Mouse (Mus musculus) testis, adult 2 months (tissue): Measurements from ENCODE around the gene Tas1r2. TPM values are rescaled to one million over a fixed set of nuclear protein-coding genes. Genes with fewer than 3 reads are reported as not detected.

Source experiments
- H3K27ac ChIP-seq: fragments of 200-500 bp; 2 replicates; pipeline ENCODE4 v1.5.1; 2012; ENCODE audit warnings: low read depth, low read length; ENCODE audit not compliant: control insufficient read depth, insufficient read depth
- H3K27me3 ChIP-seq: fragments of 200-500 bp; 2 replicates; pipeline ENCODE4 v1.6.1; 2012; ENCODE audit warnings: mild to moderate bottlenecking, low read length, moderate library complexity; ENCODE audit not compliant: control insufficient read depth, insufficient read depth
- H3K36me3 ChIP-seq: fragments of 200-500 bp; 2 replicates; pipeline ENCODE4 v1.6.1; 2012; ENCODE audit warnings: mild to moderate bottlenecking, low read length; ENCODE audit not compliant: control insufficient read depth, insufficient read depth
- H3K4me1 ChIP-seq: fragments of 200-500 bp; 2 replicates; pipeline ENCODE4 v1.6.1; 2012; ENCODE audit warnings: low read length; ENCODE audit not compliant: control insufficient read depth, insufficient read depth
- H3K4me3 ChIP-seq: fragments of 200-500 bp; 2 replicates; pipeline ENCODE4 v1.5.1; 2012; ENCODE audit warnings: low read depth, mild to moderate bottlenecking, low read length, moderate library complexity, mixed read lengths; ENCODE audit not compliant: control insufficient read depth
- CTCF ChIP-seq: fragments of 200-500 bp; IDR thresholded peaks from 2 replicates; pipeline ENCODE4 v1.5.1; 2012; ENCODE audit warnings: low read depth, mild to moderate bottlenecking, inconsistent platforms, low read length, moderate library complexity; ENCODE audit not compliant: control insufficient read depth, insufficient read depth, insufficient replicate concordance
- POLR2A ChIP-seq: fragments of 200-500 bp; IDR thresholded peaks from 2 replicates; pipeline ENCODE4 v1.6.1; 2012; ENCODE audit warnings: low read depth, mild to moderate bottlenecking, inconsistent platforms, low read length, moderate library complexity; ENCODE audit not compliant: control insufficient read depth
- polyA plus RNA-seq: library from polyadenylated mRNA; depleted of rRNA; stranded (reverse); fragments of >200 nt; gene quantifications from 2 replicates; pipeline ENCODE4 v1.2.3, GENCODE M21; 2012; rRNA removed

The Tas1r2 gene
- not detected in 2 replicates for polyA plus RNA-seq

- no peaks in the 10 kb centered on the region for H3K4me1 ChIP-seq
- no peak within 1 kb of the TSS for H3K4me3 ChIP-seq
- no peaks in the 10 kb centered on the region for H3K36me3 ChIP-seq
- no peak for TF ChIP-seq POLR2A
- TF ChIP-seq CTCF, result no peak
- H3K27me3 ChIP-seq, result no peaks in the 10 kb centered on the region
- no peak within 1 kb of the TSS for H3K27ac ChIP-seq
Measured at GRCm38 (mm10) chr4:139653238-139653637, at the start of gene Tas1r2. Gene Tas1r2 (plus strand): TSS chr4:139653538.

- Histone ChIP-seq H3K36me3 (no peaks in the 10 kb centered on the region), H3K4me1 (peaks cover 5% of the 10 kb centered on the region), H3K27ac (no peak overlapping the region), H3K4me3 (no peak overlapping the region), H3K27me3 (no peaks in the 10 kb centered on the region)
- no peak for TF ChIP-seq CTCF
- no peak for TF ChIP-seq POLR2A
Measured at GRCm38 (mm10) chr4:139605216-139605615, 48.1 kb upstream of the Tas1r2 start.

GRCm38 (mm10) chr4:139606732-139607131, 46.6 kb upstream of the Tas1r2 start:
- H3K4me1 ChIP-seq, result peaks cover 4% of the 10 kb centered on the region
- H3K27ac ChIP-seq, result no peak overlapping the region
- H3K27me3 ChIP-seq, result no peaks in the 10 kb centered on the region
- no peak for TF ChIP-seq CTCF
- TF ChIP-seq POLR2A, result no peak
- no peaks in the 10 kb centered on the region for H3K36me3 ChIP-seq
- no peak overlapping the region for H3K4me3 ChIP-seq

GRCm38 (mm10) chr4:139608975-139609374, 44.4 kb upstream of the Tas1r2 start:
- no peaks in the 10 kb centered on the region; the same call in 1 of the 2 replicates for H3K4me1 ChIP-seq
- H3K36me3 ChIP-seq, result no peaks in the 10 kb centered on the region
- H3K4me3 ChIP-seq, result no peak overlapping the region
- no peak for TF ChIP-seq POLR2A
- TF ChIP-seq CTCF, result no peak
- H3K27ac ChIP-seq, result no peak overlapping the region
- H3K27me3 ChIP-seq, result no peaks in the 10 kb centered on the region

- H3K4me1 ChIP-seq, result peaks cover 3% of the 10 kb centered on the region
- H3K4me3 ChIP-seq, result no peak overlapping the region
- no peaks in the 10 kb centered on the region for H3K36me3 ChIP-seq
- H3K27me3 ChIP-seq, result no peaks in the 10 kb centered on the region
- H3K27ac ChIP-seq, result no peak overlapping the region
- TF ChIP-seq CTCF (no peak), POLR2A (no peak)
Measured at GRCm38 (mm10) chr4:139610954-139611353, 42.4 kb upstream of the Tas1r2 start.

- no peaks in the 10 kb centered on the region for H3K36me3 ChIP-seq
- H3K4me1 ChIP-seq, result peaks cover 3% of the 10 kb centered on the region
- TF ChIP-seq CTCF (peak; percentile 88), POLR2A (no peak)
- no peak overlapping the region for H3K27ac ChIP-seq
- H3K27me3 ChIP-seq, result no peaks in the 10 kb centered on the region
- no peak overlapping the region; the same call in 1 of the 2 replicates for H3K4me3 ChIP-seq
Measured at GRCm38 (mm10) chr4:139611542-139611953, 41.8 kb upstream of the Tas1r2 start.

GRCm38 (mm10) chr4:139614524-139615260, 38.6 kb upstream of the Tas1r2 start:
- H3K4me3 ChIP-seq, result peak overlapping the region; percentile 33
- no peaks in the 10 kb centered on the region for H3K36me3 ChIP-seq
- TF ChIP-seq POLR2A (no peak), CTCF (no peak)
- H3K27me3 ChIP-seq, result no peaks in the 10 kb centered on the region
- H3K4me1 ChIP-seq, result peaks cover 3% of the 10 kb centered on the region
- H3K27ac ChIP-seq, result no peak overlapping the region
